Mouse (Mus musculus) kidney, postnatal 25 days (tissue): Measurements from ENCODE around the gene Helt.
"Not testable (repeated sequence)": the region's sequence is repeated elsewhere in the genome, so short reads cannot be mapped to it uniquely, and the experiment has no call there.

ENCODE experiments used
- DNase-seq, 2 experiments: peaks; one replicate each; pipeline ENCODE4 v3.0.0; 2021; ENCODE audit warnings: mixed read lengths in 2 of 2

The Helt gene

GRCm38 (mm10) chr8:46295951-46296350, 1.5 kb upstream of the Helt start:
- no peak for DNase-seq

DNA sequence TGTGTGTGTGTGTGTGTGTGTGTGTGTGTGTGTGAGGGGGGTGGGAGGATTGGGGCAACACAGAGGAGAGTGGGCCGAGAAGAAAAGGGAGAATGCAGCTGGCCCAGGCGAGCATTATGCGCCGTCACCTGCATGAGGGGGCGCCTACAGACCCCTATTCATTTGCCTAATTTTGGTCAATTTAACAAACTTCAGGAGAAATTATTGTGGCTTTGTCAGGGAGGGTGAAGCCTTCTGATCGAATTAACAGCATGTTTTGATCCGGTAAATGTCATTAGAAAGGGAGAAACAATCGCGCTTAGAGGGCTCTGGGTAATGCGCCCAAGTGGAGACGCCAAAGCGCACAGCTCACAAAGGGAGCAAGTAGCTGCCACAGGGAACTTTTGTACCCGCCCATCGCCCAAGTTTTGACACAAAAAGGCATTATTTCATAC, 647 bp upstream of the Helt start:
- DNase-seq, result no peak

GRCm38 (mm10) chr8:46293741-46294151, 725 bp downstream of the Helt start:
- DNase-seq, result no peak

GRCm38 (mm10) chr8:46293201-46293600, 1.3 kb downstream of the Helt start:
- DNase-seq, result no peak

- no peak for DNase-seq
These were observed 2.4 kb downstream of the Helt start for GRCm38 (mm10) chr8:46291931-46292675.

GRCm38 (mm10) chr8:46289274-46289673, 5.2 kb downstream of the Helt start:
- no peak for DNase-seq

DNA sequence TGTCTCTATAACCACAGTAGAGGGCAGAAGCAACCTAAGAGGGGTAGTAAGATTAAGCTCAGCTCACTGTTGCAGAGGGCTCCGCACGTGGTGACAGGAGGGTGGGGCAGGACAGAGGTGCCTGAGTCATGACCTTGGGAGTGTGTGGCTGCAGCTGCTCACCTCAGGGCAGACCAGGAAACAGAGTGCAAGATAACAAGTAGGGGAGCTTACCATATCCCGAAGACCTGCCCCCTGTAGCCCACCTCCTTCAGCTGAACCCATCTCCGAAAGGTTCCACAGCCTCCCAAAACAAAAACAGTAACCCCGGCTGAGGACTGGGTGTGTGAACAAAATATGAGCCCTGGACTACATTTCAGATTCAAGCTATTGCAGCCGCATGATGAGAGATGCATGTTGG, 6.5 kb downstream of the Helt start:
- DNase-seq, result no peak

DNA sequence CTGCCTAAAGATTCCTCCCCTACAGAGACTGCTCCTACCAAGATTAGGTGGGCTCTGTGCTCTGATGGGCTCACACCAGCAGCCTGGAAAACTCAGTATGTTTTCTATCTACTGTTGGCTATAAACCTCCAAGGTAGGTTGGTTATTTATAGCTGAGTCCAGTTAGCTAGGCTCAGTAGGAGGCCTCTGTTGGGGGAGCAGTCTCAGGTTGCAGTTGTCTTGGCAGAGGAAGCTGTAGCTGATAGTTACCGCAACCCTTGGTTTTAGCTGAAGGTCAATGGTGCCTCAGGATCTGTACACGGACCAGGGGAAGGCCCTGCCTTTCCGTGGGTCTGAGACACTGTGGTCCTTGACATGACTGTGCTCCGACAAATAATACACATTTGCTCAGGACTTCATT, 8.5 kb downstream of the Helt start:
- DNase-seq, result no peak

- peak; percentile 77 to 81 for DNase-seq
These were observed 12.9 kb downstream of the Helt start for GRCm38 (mm10) chr8:46281536-46281935.

- no peak for DNase-seq
These were observed 17.5 kb downstream of the Helt start for GRCm38 (mm10) chr8:46276939-46277338.

DNA sequence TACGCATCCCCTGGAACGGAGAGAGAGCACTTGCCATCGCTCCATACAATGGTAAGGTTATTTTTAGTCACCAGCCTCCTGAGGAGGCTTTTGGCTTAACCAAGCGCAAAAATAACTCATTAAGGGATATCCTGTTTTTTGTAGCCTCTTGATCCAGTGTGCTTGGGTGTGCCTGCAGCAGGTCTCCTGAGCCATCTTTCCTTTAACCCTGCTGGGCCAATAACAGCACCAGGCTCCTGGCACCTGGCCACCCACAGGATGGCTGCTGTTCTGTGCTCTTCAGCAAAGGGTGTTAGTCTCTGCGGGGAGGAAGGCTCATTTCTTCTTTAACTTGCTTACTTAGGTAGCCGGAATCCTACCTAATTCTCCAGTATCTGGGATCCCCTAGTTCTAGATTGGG, 23.7 kb downstream of the Helt start:
- peak; percentile 35 to 50 for DNase-seq

GRCm38 (mm10) chr8:46270147-46270546, 24.3 kb downstream of the Helt start:
- no peak for DNase-seq

DNA sequence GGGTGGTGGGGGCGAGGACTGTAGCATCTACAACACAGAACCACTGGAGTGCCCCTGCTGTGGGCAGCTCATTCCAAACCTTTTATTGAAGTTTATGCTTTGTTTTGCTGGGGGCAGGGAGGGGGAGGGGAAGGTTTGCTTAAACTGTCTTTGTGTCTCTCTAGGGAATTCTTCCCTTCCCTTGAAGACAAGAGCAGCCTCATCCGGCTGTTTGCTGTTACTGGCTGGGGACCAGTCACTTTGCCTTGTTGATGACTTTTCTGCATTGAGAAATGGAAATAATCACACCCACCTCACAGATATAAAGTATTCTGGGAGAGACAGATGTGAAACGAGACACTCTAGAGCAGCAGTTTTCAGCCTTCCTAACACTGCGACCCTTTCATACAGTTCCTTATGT, 27.7 kb downstream of the Helt start:
- DNase-seq, result no peak

GRCm38 (mm10) chr8:46264206-46264605, 30.3 kb downstream of the Helt start:
- not testable (repeated sequence) for DNase-seq

GRCm38 (mm10) chr8:46257921-46258682, 36.4 kb downstream of the Helt start:
- no peak for DNase-seq

DNA sequence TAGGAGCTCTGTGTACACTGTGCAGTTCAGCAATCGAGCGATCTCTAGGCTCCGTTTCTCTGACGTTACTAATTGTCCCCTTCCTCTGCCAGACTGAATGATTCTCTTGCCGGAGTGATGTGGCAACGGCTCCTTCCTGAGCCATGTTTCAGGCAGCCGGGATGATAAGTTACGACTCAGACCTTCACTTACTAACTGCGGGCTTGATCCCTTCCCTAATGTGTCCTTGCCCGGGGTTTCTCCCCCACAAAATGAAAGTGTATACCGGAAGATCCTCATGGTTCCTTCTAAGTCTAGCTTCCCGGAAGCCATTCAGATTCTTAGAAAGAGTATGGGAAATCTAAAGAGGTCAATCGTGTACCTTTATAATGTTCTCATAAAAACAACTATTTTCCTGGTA, 42.0 kb downstream of the Helt start:
- no peak for DNase-seq

DNA sequence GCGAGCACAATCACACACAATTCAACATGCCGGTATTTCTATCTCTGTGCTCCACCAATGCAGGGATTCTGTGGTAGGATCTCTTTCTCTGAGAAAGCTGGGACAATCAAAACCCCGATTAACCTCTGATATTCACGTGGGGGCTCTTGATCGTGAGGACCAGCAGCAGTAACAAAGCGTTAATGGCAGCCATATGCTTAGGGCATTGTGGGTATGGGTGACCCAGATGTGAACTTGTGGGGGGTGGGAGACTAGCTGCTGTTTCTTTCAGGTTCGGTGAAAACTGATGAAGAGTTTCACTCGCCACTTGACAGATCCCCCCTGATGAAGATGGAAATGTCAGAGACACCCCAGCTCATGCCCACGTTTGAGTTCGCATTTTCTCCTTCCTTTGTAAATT, 42.9 kb downstream of the Helt start:
- DNase-seq, result no peak

DNA sequence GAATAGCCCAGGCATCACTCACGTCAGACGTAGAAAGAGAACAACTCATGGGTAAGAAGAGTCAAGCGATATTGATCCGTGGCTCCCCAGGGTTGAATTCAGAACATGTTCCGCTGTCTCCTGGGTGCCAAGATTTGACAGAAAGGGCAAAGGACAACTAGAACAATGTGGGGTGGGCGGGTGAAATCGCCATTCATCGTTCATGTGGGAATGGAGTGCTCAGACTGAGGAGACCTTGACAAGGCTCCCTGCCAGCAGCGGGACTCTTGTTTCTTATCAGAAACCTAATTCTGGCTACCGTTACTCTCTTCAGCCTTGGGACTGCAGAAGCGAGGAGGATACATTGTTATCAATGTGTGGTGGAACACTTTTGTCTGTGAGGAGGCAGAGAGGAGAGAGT, 48.1 kb downstream of the Helt start:
- DNase-seq, result peak in 1 of 2 experiments; percentile 29

- DNase-seq, result no peak
These were observed 51.5 kb downstream of the Helt start for GRCm38 (mm10) chr8:46242946-46243345.
